Mouse (Mus musculus) embryo, embryonic 11 days (tissue): ENCODE data around the gene Dscam.
A peak's percentile ranks its signal among the peaks of the same experiment; 100 is the strongest.

Experiments used
- DNase-seq: peaks from one replicate; pipeline ENCODE4 v3.0.0-alpha.2; 2015

Gene Dscam

DNA sequence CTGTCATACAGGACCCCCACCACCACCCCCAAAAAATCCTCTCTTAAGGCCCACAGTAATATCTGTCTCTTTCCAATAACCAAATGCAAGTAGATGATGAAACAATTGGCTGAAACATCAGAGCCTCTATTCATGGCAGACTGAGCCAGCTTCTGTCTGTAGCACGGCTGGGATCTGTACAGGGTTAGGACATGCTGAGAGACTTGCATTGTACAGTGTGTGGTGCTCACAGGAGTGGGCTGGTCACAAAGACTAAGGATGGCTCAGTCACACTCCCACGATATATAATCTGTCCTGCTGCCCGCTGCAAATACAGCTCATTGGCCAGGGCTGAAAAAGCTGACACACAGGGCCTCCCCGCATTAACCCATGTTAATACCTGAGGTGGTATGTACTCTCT lies 474.7 kb downstream of the Dscam start:
- no peak for DNase-seq

DNA sequence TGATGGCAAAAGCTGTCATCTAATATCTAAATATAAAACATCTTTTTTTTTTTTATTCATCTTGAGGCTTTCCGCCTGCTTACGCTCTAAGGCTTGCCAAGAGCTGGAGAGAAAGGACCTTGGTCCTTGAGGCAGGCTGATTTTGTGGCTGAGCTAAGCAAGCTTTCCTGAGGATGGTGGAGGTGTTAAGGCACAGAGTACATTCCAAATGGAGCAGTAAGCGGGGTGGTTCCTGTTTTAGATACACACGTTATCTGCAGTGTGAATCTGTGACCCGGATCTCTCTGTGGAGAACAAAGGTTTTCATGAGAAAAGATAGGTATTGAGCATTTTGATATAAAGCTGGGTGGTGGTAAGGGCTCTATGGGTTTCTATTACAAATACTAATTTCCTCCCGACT lies 479.0 kb downstream of the Dscam start:
- no peak for DNase-seq

DNA sequence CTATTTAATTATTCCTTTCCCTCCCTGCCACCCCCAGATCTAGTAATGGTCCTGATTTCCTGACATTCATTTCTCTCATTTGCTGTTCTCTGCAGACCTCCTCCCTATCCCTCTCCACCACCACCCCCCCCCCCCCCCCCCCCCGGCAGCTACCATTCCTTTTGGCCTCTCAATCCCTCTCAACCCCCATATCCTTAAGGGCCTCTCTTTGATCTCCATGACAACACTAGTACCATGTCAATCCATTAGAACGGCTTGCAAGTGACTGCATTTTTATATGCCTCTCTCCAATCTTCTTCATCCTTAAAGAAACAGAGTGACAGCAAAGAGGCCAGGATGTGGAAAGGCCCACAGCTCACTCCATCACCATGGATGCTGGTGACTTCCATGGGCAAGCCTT lies 480.5 kb downstream of the Dscam start:
- no peak for DNase-seq

DNA sequence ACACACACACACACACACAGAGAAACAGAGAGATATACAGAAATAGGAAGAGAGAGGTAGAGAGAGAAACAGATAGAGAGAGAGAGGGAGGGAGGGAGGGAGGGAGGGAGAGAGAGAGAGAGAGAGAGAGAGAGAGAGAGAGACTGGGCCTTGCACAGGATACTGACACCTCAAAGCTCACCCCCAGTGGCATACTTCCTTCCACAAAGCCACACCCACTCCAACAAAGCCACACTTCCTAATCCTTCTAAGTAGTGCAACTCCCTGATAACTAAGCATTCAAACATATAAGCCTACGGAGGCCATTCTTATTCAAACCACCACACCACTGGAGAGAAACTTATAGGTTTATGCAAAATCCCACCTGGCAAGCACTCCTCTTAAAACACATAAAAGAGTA lies 481.1 kb downstream of the Dscam start:
- DNase-seq: no peak

DNA sequence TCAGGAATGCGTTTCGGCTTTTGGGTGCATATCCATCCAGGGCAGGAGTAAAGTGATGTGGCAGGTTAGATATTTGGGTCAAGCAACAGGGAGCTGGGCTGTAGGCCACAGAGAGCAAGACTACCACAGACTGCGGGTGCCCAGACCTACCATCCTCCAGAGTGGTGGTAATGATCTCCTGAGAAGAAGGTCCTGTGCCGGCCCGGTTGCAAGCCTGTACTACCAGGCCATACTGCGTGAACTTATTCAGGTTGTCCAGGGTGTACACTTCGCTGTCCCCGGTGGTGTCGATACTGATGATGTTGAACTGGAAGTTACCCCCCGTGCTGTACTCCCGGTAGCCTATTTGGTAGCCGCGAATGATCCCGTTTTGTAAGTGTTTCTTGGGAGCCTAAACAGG lies 485.5 kb downstream of the Dscam start:
- no peak for DNase-seq

DNA sequence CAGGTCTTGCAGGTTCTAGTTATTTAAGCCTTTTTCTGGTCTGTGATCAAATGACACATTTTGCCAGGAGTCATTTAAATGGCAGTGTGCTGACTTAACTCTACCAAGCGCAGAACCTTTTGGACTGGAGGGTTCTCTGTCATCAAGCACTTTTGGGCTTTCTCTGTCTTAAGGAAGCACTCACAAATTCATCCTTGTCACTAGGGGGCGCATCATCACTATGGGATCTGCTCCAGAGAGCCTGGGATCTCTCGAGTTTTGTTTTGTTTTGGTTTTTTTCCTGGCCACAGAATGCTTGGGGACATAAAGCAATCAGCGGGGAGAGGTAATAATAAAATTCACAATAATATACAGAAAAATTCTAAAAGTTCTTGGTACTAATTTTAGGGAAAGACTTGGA lies 486.0 kb downstream of the Dscam start:
- DNase-seq: peak; percentile 80

DNA sequence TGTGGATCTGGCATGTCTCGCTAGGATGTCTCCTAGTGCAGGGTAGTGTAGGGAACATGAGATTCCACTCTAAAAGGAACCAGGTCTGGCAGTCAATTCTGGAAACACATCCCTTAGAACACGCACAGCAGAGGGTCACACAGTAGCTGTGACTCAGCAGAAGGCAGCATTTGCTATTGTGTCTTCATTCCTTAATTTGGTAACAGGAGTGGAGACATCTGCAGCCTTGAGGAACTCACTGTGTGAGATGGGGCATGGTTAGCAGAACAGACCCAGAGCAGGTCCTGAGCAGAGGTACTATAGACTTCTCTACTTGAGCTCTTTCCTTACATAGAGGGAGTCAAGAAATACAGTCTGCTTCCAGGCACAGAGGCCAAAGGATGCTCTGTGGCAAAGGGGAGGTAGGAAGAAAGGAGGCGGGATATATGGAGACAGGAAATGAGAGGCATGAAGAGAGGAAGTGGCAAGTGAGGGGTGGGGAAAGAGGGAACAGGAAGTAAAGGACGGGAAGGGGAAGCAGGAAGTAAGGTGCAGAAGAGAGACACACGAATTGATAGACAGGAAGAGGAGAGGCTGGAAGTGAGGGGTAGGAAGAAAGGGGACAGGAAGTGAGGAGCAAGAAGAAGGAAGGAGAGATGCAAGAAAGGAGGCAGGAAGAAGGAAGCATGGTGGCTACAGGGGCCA lies 488.1 kb downstream of the Dscam start:
- DNase-seq: no peak

DNA sequence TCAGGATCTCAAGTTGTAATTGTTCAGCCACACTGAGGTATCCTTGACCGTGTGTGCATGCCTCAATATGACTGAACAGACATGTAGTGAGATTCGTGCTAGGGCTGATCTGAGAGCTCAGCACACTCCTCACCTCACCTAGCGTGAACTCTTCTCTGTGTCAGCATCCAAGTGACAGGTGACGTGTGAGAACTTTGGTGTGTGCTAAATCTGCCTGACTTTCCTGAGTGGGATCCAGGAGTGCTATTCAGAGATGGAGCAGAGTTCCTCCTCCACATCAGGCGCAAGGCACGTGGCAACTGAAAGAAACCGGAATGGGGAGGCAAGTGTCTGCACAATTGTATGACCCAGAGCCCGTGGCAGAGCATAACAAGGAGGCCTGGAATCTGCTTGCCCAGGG lies 490.6 kb downstream of the Dscam start:
- DNase-seq: no peak

DNA sequence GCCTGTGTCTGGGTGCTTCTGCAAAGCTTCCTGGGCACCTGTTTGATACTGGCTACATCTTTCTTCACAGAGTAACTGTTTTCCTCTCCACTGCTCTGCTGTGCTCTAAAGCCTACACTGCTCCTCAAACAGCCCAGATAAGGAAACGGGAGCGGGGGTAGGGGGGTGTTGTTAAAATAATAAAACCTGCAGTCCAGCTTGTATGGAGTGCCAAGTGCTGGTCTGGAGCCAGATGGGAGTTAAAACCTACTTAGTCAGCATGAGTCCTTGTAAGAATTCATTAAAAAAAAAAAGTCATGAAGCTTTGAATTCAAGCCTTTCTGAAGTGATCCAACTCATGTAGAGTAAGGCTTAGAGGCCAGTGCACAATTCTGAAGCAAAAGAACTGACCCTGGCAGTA lies 493.1 kb downstream of the Dscam start:
- no peak for DNase-seq

DNA sequence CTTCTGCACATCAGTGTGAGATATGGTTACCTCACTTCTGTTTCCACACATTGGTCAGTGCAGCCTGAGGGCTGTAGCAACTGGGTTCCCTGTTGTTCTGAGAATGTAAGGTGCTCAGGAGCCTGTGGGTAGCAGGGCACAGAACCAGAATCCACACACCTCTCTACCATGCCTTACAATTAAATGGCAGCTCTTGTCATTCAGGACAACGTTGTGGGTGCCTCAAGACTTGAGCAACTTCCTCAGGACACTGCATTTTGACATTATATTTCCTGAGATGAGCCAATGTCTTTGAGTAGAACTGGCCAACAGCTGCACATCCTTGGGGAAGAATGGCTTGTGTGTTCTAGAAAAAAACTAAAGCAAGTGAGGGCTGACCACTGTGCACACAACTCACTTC lies 493.9 kb downstream of the Dscam start:
- no peak for DNase-seq

DNA sequence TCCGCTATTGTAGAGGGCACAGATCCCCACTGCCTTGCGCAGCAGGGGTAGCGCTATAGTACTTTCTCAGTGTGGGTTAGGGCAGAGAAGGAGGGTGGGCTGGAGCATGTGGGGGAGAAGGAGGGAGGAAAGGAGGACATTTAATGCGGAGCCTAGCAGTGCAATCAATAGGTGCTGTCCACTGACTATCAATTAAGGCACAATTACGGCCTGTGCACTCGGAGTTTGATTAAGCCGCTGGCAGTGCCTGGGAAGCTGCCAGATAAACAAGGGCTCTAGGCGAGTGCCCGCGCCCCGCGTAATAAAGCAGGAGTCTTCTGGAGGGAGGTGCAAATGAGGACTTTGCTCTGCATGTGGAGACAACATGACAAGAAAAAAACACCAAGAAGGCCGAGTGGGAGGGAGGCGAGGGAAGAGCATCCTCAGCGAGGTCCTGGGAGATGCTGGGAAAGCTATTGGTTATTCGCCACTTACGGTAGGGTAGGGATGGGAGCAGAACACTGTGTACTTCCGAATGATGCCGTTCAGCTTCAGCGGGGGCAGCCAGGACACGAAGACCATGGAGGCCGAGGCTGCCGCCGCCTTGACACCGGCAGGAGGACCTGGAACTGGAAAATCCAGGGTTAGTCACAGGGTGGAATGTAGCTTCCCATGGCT lies 497.2 kb downstream of the Dscam start:
- peak; percentile 11 for DNase-seq

DNA sequence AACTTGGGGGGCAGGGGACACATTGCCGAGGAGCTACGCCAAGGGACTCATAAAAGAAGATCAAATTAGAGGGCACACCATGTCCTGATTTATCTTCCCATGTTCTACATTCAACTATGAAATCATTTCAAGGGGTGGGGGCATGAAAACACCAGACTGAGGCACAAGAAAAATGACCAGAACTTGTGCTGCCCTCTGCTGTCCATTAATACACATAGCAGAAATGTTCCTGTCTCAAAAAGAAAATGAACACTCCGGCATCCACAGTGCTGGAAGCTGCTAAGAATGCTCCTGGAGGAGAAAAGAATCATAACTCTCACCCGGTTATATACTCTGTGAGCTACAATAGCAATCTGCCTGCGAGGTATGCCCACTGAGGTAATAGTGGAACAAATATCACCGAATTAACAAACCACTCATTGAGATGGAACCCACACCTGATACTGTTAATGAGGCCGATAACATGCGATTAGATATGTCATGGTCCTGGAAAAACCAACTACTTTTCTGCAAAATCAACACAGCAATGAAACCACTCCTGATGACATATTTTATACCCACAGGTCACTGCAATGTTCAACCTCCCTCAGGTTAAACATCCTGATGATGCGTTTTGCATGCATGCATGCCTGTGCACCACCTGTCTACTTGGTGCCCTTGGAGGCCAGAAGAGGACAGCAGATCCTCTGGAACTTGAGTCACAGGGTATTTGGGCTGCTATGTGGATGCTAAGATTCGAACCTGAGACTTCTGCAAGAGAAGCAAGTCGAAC lies 498.8 kb downstream of the Dscam start:
- peak; percentile 56 for DNase-seq

DNA sequence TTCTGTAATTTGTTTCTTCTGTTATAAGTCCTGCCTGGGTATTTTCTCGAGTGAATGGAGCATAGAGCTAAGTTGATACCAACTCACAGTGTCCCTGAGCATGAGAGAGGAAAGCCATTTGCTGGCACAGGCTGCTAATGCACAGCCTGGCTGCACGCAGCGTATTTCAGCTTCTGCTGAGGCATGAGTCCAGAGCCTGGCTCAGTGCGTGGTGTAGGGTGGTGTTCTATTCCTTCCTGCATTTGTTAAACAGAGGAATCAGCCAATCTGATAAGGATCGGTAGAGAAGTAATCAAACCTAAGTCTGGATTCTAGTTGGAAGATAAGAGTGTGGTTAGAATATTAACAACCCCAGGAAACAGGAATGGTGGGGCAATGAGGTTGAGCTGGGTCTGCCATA lies 500.8 kb downstream of the Dscam start:
- DNase-seq: no peak

DNA sequence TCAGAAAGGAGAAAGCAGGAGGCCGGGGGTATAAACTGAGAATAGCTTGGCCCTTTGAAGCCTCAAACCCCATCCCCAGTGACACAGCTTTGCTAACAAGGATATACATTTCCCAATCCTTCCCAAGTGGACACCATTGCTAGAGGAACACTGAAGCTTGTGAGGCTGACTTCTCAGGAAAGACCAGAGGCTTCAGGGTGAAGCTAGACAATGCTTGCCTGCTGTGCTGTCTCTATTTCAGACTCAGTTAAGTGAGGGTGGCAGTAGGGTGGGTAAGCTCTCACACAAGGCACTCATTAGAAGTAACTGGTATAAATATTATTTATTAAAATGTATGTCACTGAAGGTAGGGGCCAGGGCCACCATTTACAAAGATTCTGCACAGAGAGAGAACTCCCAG lies 502.1 kb downstream of the Dscam start:
- no peak for DNase-seq

DNA sequence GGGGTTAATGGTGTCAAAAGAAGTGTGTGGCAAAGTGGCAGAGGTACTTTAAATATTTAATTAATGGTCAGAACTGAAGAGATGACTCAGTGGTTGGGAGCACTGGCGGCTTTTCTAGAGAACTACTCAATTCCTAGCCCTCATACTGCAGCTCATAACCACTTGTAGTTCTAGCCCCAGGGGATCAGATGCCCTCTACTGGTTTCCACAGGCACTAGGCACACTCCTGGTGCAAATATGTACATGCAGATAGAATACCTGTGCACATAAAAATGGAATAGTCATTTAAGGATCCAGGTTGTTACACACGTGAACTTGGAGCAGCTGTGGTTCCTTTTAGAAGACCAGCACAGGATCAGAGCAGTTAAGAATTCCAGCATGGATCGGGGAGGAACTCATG lies 509.5 kb downstream of the Dscam start:
- no peak for DNase-seq

DNA sequence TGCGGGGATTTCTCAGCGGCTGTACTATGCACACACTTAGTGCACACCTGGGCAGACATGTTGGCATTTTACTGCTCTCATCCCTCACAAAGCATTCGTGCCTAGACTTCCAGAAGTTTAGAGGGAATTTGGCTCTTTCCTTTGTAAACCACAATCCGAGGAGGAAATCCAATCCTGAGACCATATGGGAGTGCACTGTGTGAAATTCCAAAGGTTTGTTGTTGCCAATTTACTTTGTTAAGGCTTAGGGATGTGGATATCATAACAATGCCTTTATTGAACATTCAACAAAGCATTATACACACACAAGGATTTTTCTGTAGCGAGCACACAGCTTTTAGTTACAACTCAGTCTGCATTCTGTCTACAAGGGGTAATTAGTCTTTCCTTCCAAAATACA lies 511.3 kb downstream of the Dscam start:
- no peak for DNase-seq

DNA sequence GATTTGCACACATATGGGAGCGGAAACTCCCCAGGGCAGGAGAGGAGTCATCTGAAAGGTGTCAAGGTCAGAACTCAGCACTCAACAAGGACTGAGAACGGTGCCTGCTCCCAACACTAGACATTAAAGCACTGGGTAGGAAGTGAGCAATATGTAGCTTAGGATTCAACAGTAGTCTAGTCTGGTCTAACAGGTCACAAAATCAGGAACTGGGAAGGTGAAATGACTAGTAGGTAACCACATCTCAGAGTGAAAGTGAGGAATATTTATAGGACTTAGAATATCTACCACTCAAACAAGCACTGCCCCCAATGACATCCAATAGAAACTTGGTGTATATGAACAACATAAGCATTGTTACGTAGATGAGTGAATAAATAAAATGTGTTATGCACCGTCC lies 515.0 kb downstream of the Dscam start:
- no peak for DNase-seq

DNA sequence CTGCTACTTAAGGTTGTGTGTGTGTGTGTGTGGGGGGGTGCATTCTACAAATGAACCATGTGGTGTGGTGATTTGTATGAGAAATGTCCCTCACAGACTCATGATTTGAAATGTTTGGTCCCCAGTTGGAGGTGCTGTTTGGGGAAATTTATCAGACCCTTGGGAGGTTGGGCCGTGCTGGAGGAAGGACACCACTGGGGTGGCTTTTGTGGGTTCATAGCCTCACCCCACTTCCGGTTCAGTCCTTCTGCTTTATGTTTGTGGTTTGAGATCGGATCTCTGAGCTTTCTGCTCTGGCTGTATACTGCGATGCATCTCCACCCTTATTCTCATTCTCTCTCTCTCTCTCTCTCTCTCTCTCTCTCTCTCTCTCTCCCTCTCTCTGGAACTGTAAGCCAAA lies 516.5 kb downstream of the Dscam start:
- no peak for DNase-seq

DNA sequence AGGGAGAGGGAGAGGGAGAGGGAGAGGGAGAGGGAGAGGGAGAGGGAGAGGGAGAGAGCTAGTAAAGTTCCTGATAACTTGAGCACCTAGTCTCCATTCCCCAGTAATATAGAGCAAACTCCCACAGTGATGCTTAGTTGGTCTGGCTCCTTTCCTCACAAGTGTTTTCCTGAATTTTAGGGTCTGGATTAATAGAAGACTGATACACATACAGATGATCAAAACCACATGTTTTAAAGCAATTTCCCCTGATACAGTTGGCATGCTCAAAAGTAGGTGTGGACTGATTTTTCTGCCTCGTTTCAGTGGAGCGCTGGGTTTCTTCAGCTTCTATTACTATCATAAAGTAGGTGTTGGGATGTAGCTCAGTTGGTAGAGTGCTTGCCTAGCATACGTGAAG lies 519.1 kb downstream of the Dscam start:
- DNase-seq: no peak

DNA sequence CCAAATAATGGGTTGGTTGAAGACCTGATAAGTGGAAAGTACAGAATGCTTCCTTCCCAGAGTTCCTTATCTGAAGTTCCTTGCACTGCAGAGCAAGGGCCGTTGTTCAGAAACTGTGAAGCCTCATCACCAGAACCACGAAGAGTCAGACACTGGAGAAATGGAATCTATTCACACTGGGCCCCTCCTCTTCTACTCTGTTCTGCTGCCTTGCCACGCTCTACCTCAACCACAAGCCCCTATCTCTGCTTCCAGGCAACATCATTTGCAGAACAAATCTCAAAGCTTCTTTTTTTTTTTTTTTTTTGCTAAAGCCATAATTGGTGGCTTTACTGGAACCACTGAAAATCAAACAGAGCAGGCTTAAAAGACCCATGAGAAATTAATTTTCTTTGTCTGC lies 530.5 kb downstream of the Dscam start:
- DNase-seq: no peak

DNA sequence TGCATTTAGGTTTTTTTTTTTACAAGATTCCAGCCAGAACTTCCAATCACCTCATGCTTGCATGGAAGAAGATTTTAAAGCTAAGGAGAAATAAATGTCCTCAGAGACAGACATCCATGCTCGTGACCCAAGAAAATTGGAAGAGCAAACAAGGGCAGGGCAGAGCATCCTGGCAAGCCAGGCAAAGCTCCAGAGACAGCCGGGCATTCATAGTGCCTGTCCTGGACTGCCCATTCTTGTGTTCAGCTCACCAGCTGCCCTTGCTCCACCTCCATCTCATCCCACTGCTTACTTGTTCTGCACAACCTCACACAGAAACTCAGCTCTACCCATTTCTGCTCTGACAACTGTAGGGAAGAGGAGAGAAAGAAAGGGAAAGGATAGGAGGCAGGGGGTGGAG lies 534.6 kb downstream of the Dscam start:
- DNase-seq: no peak

DNA sequence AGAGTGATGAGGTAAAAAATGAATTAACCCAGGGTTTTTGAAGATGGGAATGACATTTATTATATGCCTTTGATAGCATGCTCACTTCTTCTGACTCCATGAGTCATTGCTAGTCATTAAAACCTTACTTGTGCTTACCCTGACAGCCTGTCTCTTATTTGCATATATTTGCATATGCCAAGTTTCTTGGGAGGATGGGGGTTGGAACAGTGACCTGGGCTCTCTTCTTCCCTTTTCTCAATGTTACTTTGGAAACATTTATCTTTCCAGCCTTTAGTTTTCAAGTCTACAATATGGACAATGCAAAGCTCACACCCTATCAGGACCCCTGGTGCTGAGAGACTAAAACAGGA lies 535.8 kb downstream of the Dscam start:
- DNase-seq: no peak

DNA sequence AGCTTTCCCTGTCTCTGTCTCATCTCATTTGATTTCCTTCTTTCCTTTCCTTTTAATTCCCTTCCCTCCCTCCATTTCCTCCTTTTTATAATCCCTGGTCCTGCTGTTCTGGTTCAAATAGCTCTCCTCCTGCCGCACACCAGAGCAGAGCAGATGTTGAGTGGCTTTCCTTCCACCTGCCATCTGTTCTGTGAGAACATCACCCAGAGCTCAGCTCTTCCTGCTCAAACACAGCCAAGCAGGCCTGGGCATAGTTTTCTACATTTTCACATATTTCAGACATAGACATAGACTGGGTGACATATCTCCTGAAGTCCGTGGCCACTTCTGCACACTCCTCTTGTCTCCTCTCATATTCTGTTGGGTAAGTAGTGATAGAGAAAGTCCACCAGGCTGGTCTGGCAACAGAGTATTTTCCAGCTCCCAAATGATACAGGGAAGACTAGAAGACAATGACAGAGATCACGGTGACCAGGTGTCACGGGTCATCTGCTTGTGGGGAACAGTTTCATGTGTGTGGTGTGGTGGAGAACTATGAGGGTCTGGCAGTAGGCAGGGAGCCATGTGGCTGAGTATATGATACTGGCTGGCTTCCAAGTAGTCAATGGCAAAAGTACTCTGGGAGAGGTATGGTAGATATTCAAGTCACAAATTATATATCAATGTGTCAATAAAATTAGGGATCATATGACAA lies 536.3 kb downstream of the Dscam start:
- DNase-seq: no peak

DNA sequence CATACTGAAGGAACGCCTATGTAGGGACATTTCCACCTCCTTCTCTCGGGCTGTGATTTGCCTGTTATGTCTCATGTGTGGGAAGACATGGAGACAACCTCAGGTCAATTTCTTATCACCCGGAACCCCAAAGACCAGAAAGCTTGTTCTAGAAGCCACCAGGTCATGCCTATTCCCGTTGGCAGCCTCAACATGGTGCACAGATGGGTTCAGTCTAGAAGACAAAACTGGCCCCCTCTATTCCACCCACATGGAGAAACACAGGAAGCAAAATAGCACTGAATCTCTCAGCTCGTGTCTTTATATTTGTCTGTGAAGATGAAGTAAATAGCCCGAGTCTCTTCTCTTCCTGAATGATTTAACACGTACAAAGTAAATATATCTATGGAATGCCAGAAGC lies 540.3 kb downstream of the Dscam start:
- DNase-seq: no peak
